Mouse (Mus musculus) megakaryocyte, embryonic 14.5 days (primary cell): ENCODE measurements around the gene Mob4. TPM values are rescaled to one million over a fixed set of nuclear protein-coding genes. Genes with fewer than 3 reads are reported as not detected.
"Not testable (repeated sequence)": the region's sequence is repeated elsewhere in the genome, so short reads cannot be mapped to it uniquely, and the experiment has no call there.

ENCODE experiments used
- H3K27me3 ChIP-seq: replicated peaks from 2 replicates; pipeline ENCODE3; 2012; ENCODE audit warnings: inconsistent platforms
- H3K36me3 ChIP-seq: replicated peaks from 2 replicates; pipeline ENCODE3; 2012; ENCODE audit warnings: low read length, inconsistent platforms, mixed read lengths
- H3K4me1 ChIP-seq: 2 replicates; pipeline ENCODE4 v1.6.1; 2012; ENCODE audit warnings: inconsistent platforms
- H3K4me3 ChIP-seq: replicated peaks from 2 replicates; pipeline ENCODE3; 2012; ENCODE audit warnings: moderate library complexity, mild to moderate bottlenecking, inconsistent platforms
- H3K9me3 ChIP-seq: 2 replicates; pipeline ENCODE4 v1.6.1; 2012; ENCODE audit warnings: inconsistent platforms
- FLI1 ChIP-seq: IDR thresholded peaks from 2 replicates; pipeline ENCODE4 v1.6.1; 2012; ENCODE audit warnings: low read length, inconsistent platforms, mixed read lengths
- GATA1 ChIP-seq: IDR thresholded peaks from 3 replicates; pipeline ENCODE4 v1.6.1; 2012; ENCODE audit warnings: mixed read lengths, low read length, inconsistent platforms, borderline replicate concordance
- polyA plus RNA-seq: library from polyadenylated mRNA; stranded (reverse); fragments of >175 nt; gene quantifications from 2 replicates; pipeline ENCODE4 v1.2.3, GENCODE M21; 2012; ENCODE audit warnings: low replicate concordance; ENCODE audit not compliant: insufficient read depth

Mob4 gene
- polyA plus RNA-seq, 1 experiment: 7.0 TPM

- peaks cover 11% of the 10 kb centered on the region for H3K4me1 ChIP-seq
- TF ChIP-seq FLI1: no peak
- TF ChIP-seq GATA1: no peak
- H3K4me3 ChIP-seq: no peak overlapping the region
- peaks cover 37% of the 10 kb centered on the region for H3K36me3 ChIP-seq
- H3K27me3 ChIP-seq: no peaks in the 10 kb centered on the region
- H3K9me3 ChIP-seq: no peaks in the 10 kb centered on the region
Measured at GRCm38 (mm10) chr1:55092056-55092455, 39.0 kb upstream of the Mob4 start.

GRCm38 (mm10) chr1:55092469-55092868 is 38.6 kb upstream of the Mob4 start:
- H3K4me1 ChIP-seq: peaks cover 11% of the 10 kb centered on the region
- no peak for TF ChIP-seq GATA1
- TF ChIP-seq FLI1: no peak
- H3K36me3 ChIP-seq: peaks cover 37% of the 10 kb centered on the region
- H3K9me3 ChIP-seq: no peaks in the 10 kb centered on the region
- no peaks in the 10 kb centered on the region for H3K27me3 ChIP-seq
- no peak overlapping the region for H3K4me3 ChIP-seq

- no peak for TF ChIP-seq GATA1
- TF ChIP-seq FLI1: no peak
- Histone ChIP-seq H3K9me3 (peaks cover 10% of the 10 kb centered on the region), H3K36me3 (no peaks in the 10 kb centered on the region), H3K27me3 (no peaks in the 10 kb centered on the region), H3K4me1 (no peaks in the 10 kb centered on the region), H3K4me3 (no peak overlapping the region)
Measured at GRCm38 (mm10) chr1:55106919-55107585, 24.0 kb upstream of the Mob4 start.

DNA sequence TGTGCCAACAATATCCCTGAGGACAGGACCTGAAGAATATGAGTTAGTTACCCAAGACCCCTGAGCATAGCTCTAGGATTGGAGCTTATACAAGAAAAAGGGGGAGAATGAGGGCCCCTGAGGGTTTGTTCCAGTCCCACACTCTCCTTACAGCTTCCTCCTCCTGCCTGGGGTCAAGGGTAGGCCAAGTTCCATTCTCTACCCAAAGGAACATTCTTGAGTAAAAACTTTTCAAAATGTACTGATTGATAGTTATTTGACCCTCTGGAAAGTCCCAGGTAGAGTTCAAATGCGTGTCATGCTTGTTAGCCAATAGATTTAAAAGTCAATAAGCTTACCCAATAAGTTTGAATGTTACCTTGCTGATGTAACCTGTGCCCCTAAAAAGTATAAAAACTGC is 23.4 kb upstream of the Mob4 start:
- peaks cover 10% of the 10 kb centered on the region for H3K9me3 ChIP-seq
- no peaks in the 10 kb centered on the region for H3K4me1 ChIP-seq
- TF ChIP-seq FLI1 (no peak), GATA1 (no peak)
- H3K4me3 ChIP-seq: no peak overlapping the region
- no peaks in the 10 kb centered on the region for H3K27me3 ChIP-seq
- H3K36me3 ChIP-seq: no peaks in the 10 kb centered on the region

DNA sequence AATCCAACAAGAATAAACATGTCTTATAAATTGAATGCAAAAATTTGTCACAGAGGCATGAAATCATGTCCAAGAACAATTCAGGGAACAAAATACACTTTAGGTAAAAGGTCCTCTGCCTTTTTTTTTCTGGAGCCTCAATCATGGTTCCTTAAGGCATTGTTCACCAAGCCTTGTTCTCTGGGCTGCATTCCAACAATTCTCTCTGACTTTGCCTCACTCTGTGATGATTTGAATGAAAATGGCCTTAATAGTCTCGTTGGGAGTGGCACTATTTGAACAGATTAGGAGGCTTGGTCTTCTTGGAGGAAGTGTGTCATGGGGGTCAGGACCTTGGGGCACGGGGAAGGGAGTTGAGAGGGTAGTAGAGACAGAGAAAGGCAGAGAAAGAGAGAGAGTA is 22.6 kb upstream of the Mob4 start:
- TF ChIP-seq GATA1: no peak
- TF ChIP-seq FLI1: no peak

DNA sequence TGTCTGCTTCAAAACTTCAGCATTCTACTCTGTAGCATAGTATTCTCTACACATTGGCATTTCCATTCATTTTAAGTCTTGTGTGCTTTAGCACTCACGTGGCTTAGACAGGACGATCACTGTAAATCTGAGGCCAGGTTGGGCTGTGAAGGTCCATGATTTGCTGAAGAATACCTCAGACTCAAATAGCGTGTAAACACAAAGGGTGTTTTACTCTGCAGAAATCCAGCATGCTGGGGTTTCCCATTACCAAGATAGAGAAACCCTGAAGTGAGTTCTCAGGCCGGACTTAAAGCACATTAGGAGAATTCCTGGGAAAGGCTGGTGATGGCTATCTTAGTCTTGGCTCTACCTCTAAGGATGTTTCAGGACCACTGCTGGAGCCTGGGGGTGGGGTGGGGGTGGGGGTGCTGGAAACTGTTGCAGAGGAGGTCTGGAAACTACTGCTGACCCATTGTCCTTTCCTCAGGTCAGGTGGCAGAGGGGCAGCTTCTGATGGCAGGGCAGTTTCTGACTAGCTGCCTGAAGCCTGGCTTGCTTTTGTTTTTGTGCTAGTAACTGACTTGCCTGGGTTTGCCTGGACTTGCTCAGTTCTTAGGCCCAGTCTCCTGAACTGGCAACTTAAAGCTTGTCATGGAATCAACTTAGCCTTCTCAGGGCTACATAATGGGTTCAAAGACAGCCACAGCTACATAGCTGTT is 21.8 kb upstream of the Mob4 start:
- Histone ChIP-seq H3K9me3 (peaks cover 5% of the 10 kb centered on the region), H3K4me3 (no peak overlapping the region), H3K27me3 (no peaks in the 10 kb centered on the region), H3K4me1 (no peaks in the 10 kb centered on the region), H3K36me3 (no peaks in the 10 kb centered on the region)
- TF ChIP-seq FLI1 (no peak), GATA1 (no peak)

More for the DNA sequence above, 22.6 kb upstream of the Mob4 start:
- Histone ChIP-seq H3K9me3 (peaks cover 10% of the 10 kb centered on the region), H3K27me3 (no peaks in the 10 kb centered on the region), H3K4me3 (no peak overlapping the region), H3K36me3 (no peaks in the 10 kb centered on the region), H3K4me1 (no peaks in the 10 kb centered on the region)

DNA sequence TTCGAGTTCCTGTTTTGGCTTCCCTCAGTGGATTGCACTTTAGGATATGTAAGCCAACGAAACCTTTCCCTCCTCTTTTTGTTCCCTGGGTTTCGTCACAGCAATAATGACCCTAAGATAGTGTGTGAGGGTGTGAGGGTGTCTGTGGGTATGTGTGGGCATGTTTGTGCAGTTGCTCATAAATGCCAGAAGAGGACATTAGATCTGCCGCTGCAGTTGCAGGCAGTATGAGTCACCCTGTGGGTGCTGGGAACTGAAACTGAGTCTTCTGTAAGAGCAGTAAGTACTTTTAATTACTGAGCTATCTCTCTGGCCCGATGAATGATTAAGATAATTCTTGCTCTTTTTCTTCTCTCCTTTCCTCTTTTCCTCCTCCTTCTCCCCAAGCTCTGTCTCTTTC is 8.0 kb upstream of the Mob4 start:
- no peaks in the 10 kb centered on the region for H3K4me1 ChIP-seq
- H3K4me3 ChIP-seq: no peak overlapping the region
- no peaks in the 10 kb centered on the region for H3K36me3 ChIP-seq
- TF ChIP-seq GATA1 (no peak), FLI1 (no peak)
- H3K27me3 ChIP-seq: no peaks in the 10 kb centered on the region
- peaks cover 9% of the 10 kb centered on the region for H3K9me3 ChIP-seq

DNA sequence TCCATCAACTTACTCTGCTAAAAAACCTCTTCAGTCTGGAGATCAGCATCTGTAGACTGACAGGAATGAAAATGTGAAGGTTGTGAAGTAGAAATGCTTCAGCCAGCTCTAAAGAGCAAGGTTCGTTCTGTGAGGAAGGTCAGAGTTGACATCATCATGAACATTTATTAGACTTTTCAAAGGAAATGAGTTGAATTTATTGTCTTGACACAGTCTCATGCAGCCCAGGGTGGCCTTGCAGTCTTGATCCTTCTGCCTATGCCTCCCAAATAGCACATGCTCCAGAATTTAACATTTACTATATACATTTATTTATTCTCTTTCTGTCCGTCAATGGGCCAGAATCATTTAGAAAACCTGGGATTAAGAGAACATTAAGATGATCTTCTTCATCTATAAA is 7.5 kb upstream of the Mob4 start:
- Histone ChIP-seq H3K4me1 (no peaks in the 10 kb centered on the region), H3K36me3 (no peaks in the 10 kb centered on the region)

GRCm38 (mm10) chr1:55124136-55124535 is 6.9 kb upstream of the Mob4 start:
- not testable (repeated sequence) for H3K36me3 ChIP-seq, H3K4me3 ChIP-seq, H3K9me3 ChIP-seq, H3K27me3 ChIP-seq, H3K4me1 ChIP-seq

More for the DNA sequence above, 7.5 kb upstream of the Mob4 start:
- Histone ChIP-seq H3K9me3 (peaks cover 9% of the 10 kb centered on the region), H3K4me3 (no peak overlapping the region), H3K27me3 (no peaks in the 10 kb centered on the region)
- no peak for TF ChIP-seq FLI1
- TF ChIP-seq GATA1: no peak

DNA sequence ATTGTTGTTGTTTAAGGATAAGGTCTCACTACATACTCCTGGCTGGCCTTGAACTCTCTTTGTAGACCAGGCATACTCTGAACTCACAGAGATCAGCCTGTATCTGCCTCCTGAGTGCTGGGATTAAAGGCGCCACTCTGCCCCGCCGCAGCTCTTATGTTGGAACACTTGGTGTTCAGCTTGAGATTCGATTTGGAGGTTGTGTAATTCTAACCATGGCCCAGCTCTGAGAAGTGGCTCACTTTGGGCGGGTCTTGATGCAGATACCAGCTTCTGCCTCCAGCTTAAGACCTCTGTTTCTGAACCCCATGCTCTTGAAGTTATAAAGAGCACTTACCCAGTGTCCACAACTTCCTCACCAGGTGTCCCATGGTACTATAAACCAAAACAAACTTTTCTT is 1.3 kb upstream of the Mob4 start:
- TF ChIP-seq GATA1 (no peak), FLI1 (no peak)
- H3K27me3 ChIP-seq: no peaks in the 10 kb centered on the region
- H3K36me3 ChIP-seq: peaks cover 11% of the 10 kb centered on the region

More for the DNA sequence above, 1.3 kb upstream of the Mob4 start:
- Histone ChIP-seq H3K4me1 (peaks cover 20% of the 10 kb centered on the region), H3K4me3 (no peak overlapping the region), H3K9me3 (no peaks in the 10 kb centered on the region)
